Mouse (Mus musculus) MEL (cell line): ENCODE data around the gene Gpld1. TPM values are rescaled to one million over a fixed set of nuclear protein-coding genes. Genes with fewer than 3 reads are reported as not detected.

ENCODE experiments used
- DNase-seq: peaks from one replicate; pipeline ENCODE4 v3.0.0; 2011; ENCODE audit warnings: low read depth, low spot score
- H3K27ac ChIP-seq: 2 replicates; pipeline ENCODE4 v1.5.1; 2012; ENCODE audit warnings: low read depth, mild to moderate bottlenecking, control low read depth, low read length, moderate library complexity; ENCODE audit not compliant: control insufficient read depth
- H3K27me3 ChIP-seq, 2 experiments: fragments of 150-350 bp in 1 of 2; sonication (generic) in 1 of 2; 2 replicates each; pipeline ENCODE4 v1.6.1; 2012; ENCODE audit warnings: low read length in 2 of 2, mild to moderate bottlenecking in 2 of 2, improper control_type of control experiment in 1 of 2, moderate library complexity in 1 of 2; ENCODE audit not compliant: insufficient read depth in 2 of 2, control insufficient read depth in 1 of 2
- H3K36me3 ChIP-seq, 2 experiments: 2 replicates each; pipeline ENCODE4 v1.6.1; 2012 to 2014; ENCODE audit warnings: low read length in 2 of 2, improper control_type of control experiment in 1 of 2, inconsistent platforms in 1 of 2, mild to moderate bottlenecking in 1 of 2; ENCODE audit not compliant: insufficient read depth in 2 of 2, control insufficient read depth in 1 of 2
- H3K4me1 ChIP-seq, 2 experiments: fragments of 150-350 bp in 1 of 2; sonication (generic) in 1 of 2; 2 replicates each; pipeline ENCODE4 v1.6.1; 2012; ENCODE audit warnings: low read length in 2 of 2, improper control_type of control experiment in 1 of 2, mild to moderate bottlenecking in 1 of 2; ENCODE audit not compliant: insufficient read depth in 2 of 2, control insufficient read depth in 1 of 2
- H3K4me3 ChIP-seq, 2 experiments: fragments of 150-350 bp in 1 of 2; sonication (generic) in 1 of 2; 2 replicates each; pipeline ENCODE4 v1.5.1; 2012; ENCODE audit warnings: low read depth in 2 of 2, low read length in 2 of 2, mild to moderate bottlenecking in 2 of 2, moderate library complexity in 2 of 2, control low read depth in 1 of 2, improper control_type of control experiment in 1 of 2; ENCODE audit not compliant: control insufficient read depth in 1 of 2, insufficient read depth in 1 of 2
- H3K79me2 ChIP-seq: 2 replicates; pipeline ENCODE4 v1.6.1; 2012; ENCODE audit warnings: mild to moderate bottlenecking, low read length, moderate library complexity; ENCODE audit not compliant: control insufficient read depth, poor library complexity, insufficient read depth
- H3K9ac ChIP-seq: 2 replicates; pipeline ENCODE4 v1.6.1; 2012; ENCODE audit warnings: low read depth, mild to moderate bottlenecking, control low read depth, low read length, moderate library complexity; ENCODE audit not compliant: control insufficient read depth, poor library complexity, severe bottlenecking
- H3K9me3 ChIP-seq: fragments of 150-350 bp; sonication (generic); replicated peaks from 2 replicates; pipeline ENCODE4 v1.6.1; 2012; ENCODE audit warnings: mild to moderate bottlenecking, low read length, improper control_type of control experiment, moderate library complexity; ENCODE audit not compliant: insufficient read depth
- CHD2 ChIP-seq: IDR thresholded peaks from 2 replicates; pipeline ENCODE4 v1.6.1; 2011; ENCODE audit warnings: low read length, improper control_type of control experiment
- ELF1 ChIP-seq: IDR thresholded peaks from 2 replicates; pipeline ENCODE4 v1.6.1; 2014; ENCODE audit warnings: low read depth, mild to moderate bottlenecking, inconsistent platforms, low read length, improper control_type of control experiment, moderate library complexity
- EP300 ChIP-seq, 2 experiments: IDR thresholded peaks; 2 replicates each; pipeline ENCODE4 v1.6.1; 2011; ENCODE audit warnings: improper control_type of control experiment in 2 of 2, low read length in 2 of 2, low read depth in 1 of 2, mild to moderate bottlenecking in 1 of 2
- GABPA ChIP-seq: IDR thresholded peaks from 2 replicates; pipeline ENCODE4 v1.6.1; 2012; ENCODE audit warnings: low read depth, mild to moderate bottlenecking, inconsistent platforms, low read length, improper control_type of control experiment, moderate library complexity
- JUND ChIP-seq: IDR thresholded peaks from 2 replicates; pipeline ENCODE4 v1.6.1; 2011; ENCODE audit warnings: low read depth, mild to moderate bottlenecking, improper control_type of control experiment, low read length
- MAX ChIP-seq: IDR thresholded peaks from 2 replicates; pipeline ENCODE4 v1.6.1; 2011; ENCODE audit warnings: low read length, improper control_type of control experiment
- MAZ ChIP-seq: IDR thresholded peaks from 2 replicates; pipeline ENCODE4 v1.6.1; 2012; ENCODE audit warnings: low read depth, mild to moderate bottlenecking, inconsistent platforms, low read length, improper control_type of control experiment
- MEF2A ChIP-seq: IDR thresholded peaks from 2 replicates; pipeline ENCODE4 v1.6.1; 2014; ENCODE audit warnings: low read depth, mild to moderate bottlenecking, inconsistent platforms, low read length, improper control_type of control experiment; ENCODE audit not compliant: poor library complexity, insufficient replicate concordance, severe bottlenecking; ENCODE audit errors: extremely low read depth
- MYC ChIP-seq: IDR thresholded peaks from 2 replicates; pipeline ENCODE4 v1.6.1; 2011; ENCODE audit warnings: low read depth, mild to moderate bottlenecking, low read length, improper control_type of control experiment, moderate library complexity
- POLR2A ChIP-seq, 2 experiments: IDR thresholded peaks; 2 replicates each; pipeline ENCODE4 v1.6.1; 2011 to 2012; ENCODE audit warnings: low read length in 2 of 2, mild to moderate bottlenecking in 2 of 2, control low read depth in 1 of 2, improper control_type of control experiment in 1 of 2, low read depth in 1 of 2, moderate library complexity in 1 of 2; ENCODE audit not compliant: control insufficient read depth in 1 of 2, insufficient read depth in 1 of 2, poor library complexity in 1 of 2
- POLR2AphosphoS2 ChIP-seq: IDR thresholded peaks from 2 replicates; pipeline ENCODE4 v1.6.1; 2011; ENCODE audit warnings: low read length, improper control_type of control experiment
- POLR2AphosphoS5 ChIP-seq: IDR thresholded peaks from 2 replicates; pipeline ENCODE4 v1.6.1; 2012; ENCODE audit warnings: low read depth, borderline replicate concordance, mild to moderate bottlenecking, inconsistent platforms, low read length, moderate library complexity, mixed read lengths
- RCOR1 ChIP-seq: IDR thresholded peaks from 2 replicates; pipeline ENCODE4 v1.6.1; 2012; ENCODE audit warnings: low read depth, mild to moderate bottlenecking, inconsistent platforms, low read length, improper control_type of control experiment
- SMC3 ChIP-seq: IDR thresholded peaks from 2 replicates; pipeline ENCODE4 v1.6.1; 2011; ENCODE audit warnings: low read depth, low read length, improper control_type of control experiment
- TAL1 ChIP-seq: IDR thresholded peaks from 2 replicates; pipeline ENCODE4 v1.6.1; 2012; ENCODE audit warnings: mild to moderate bottlenecking, inconsistent platforms, low read length, moderate library complexity, mixed read lengths
- TBP ChIP-seq: IDR thresholded peaks from 2 replicates; pipeline ENCODE4 v1.8.0; 2011; ENCODE audit warnings: low read depth, low read length, improper control_type of control experiment
- TCF12 ChIP-seq: IDR thresholded peaks from 2 replicates; pipeline ENCODE4 v1.6.1; 2014; ENCODE audit warnings: low read depth, mild to moderate bottlenecking, inconsistent platforms, low read length, improper control_type of control experiment, moderate library complexity
- USF1 ChIP-seq: IDR thresholded peaks from 2 replicates; pipeline ENCODE4 v1.6.1; 2014; ENCODE audit warnings: low read depth, mild to moderate bottlenecking, inconsistent platforms, low read length, improper control_type of control experiment, moderate library complexity
- USF2 ChIP-seq, 2 experiments: IDR thresholded peaks; 2 replicates each; pipeline ENCODE4 v1.6.1; 2011 to 2012; ENCODE audit warnings: improper control_type of control experiment in 2 of 2, low read length in 2 of 2, borderline replicate concordance in 1 of 2, inconsistent platforms in 1 of 2, low read depth in 1 of 2, mild to moderate bottlenecking in 1 of 2; ENCODE audit not compliant: insufficient read depth in 1 of 2
- ZC3H11A ChIP-seq: IDR thresholded peaks from 2 replicates; pipeline ENCODE4 v1.6.1; 2012; ENCODE audit warnings: low read depth, mild to moderate bottlenecking, inconsistent platforms, low read length, improper control_type of control experiment
- polyA plus RNA-seq, 2 experiments: library from polyadenylated mRNA; stranded (reverse) in 1 of 2; unstranded in 1 of 2; fragments of >175 nt in 1 of 2; fragments of >200 nt in 1 of 2; gene quantifications; 2 replicates each; pipeline versions ENCODE4 v1.2.1 to v1.2.4; 2012; ENCODE audit warnings: low replicate concordance in 2 of 2, low read depth in 1 of 2; ENCODE audit not compliant: insufficient read length in 2 of 2, insufficient read depth in 1 of 2, missing spikeins in 1 of 2
- total RNA-seq: library from RNA; depleted of rRNA; stranded (reverse); fragments of 300-350 nt; gene quantifications from 2 replicates; pipeline ENCODE4 v1.2.3, GENCODE M21; 2012

Gpld1 gene
- total and polyA plus RNA-seq, 3 experiments, result 0.03 to 0.92 TPM; not detected in 1

DNA sequence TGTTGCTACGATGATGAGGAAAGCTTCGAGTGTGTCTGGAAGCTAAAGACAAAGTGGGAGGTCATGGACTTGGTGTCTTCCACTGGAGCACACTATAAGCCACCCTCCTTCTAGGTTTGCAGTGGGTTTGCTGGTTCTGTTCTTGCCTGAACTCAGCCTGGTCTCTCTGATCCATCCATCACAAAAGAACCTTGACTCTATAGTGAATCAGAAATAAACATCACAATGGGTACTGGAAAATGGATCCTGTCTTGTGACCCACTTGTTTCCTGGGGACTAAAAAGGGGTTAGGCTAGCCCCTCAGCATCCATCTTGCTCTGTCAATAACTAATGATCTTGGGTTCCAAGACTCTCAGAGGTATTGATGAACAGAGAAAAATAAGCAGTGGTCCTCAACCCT is 41.0 kb upstream of the Gpld1 start:
- no peak overlapping the region for H3K9ac ChIP-seq
- H3K36me3 ChIP-seq, result no peaks in the 10 kb centered on the region
- H3K4me1 ChIP-seq, result no peaks in the 10 kb centered on the region
- H3K27me3 ChIP-seq, result peaks cover 8 to 14% of the 10 kb centered on the region in 2 experiments
- TF ChIP-seq CHD2, result no peak
- TF ChIP-seq MAX, result no peak
- TF ChIP-seq MAZ, result no peak
- TF ChIP-seq ELF1, result no peak
- TF ChIP-seq EP300 (IDR thresholded peaks at IDR 0.05; ENCODE audit: low read depth in 1 of 2, low read length in 2 of 2), result no peak
- no peak for TF ChIP-seq POLR2AphosphoS2
- TF ChIP-seq POLR2A (IDR thresholded peaks at IDR 0.05; ENCODE audit: control insufficient read depth in 1 of 2, insufficient read depth in 1 of 2, low read depth in 1 of 2, low read length in 2 of 2, poor library complexity in 1 of 2), result no peak
- TF ChIP-seq TCF12, result no peak
- no peak for TF ChIP-seq POLR2AphosphoS5
- TF ChIP-seq GABPA, result no peak
- TF ChIP-seq TAL1, result no peak
- TF ChIP-seq MEF2A, result no peak
- TF ChIP-seq MYC, result no peak
- no peak for TF ChIP-seq ZC3H11A
- no peak for TF ChIP-seq USF1
- TF ChIP-seq JUND, result no peak
- TF ChIP-seq RCOR1, result no peak
- no peak overlapping the region for H3K4me3 ChIP-seq
- no peaks in the 10 kb centered on the region for H3K9me3 ChIP-seq
- no peak for DNase-seq
- H3K79me2 ChIP-seq, result no peaks in the 10 kb centered on the region
- no peak overlapping the region for H3K27ac ChIP-seq

DNA sequence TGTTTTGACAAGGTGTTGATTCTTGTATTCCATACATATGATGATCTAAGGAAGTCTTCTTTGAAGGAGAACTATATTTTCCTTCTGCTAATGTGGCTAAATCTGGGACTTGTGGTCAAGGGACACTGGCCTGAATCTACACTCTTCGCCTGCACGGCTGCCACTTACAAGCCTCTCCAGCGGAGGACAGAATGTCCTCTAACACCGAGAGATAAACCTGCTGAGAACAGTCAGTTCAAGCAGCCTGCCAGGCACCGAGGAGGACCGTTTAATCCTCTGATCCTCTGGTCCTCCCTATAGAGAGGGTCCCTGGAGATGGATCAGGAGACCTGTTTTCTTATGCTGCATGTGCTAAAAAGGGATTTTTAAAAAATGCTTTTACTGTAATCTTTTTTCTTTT is 39.5 kb upstream of the Gpld1 start:
- Histone ChIP-seq H3K27me3 (peaks cover 8 to 12% of the 10 kb centered on the region in 2 experiments), H3K36me3 (no peaks in the 10 kb centered on the region), H3K4me1 (no peaks in the 10 kb centered on the region), H3K9ac (no peak overlapping the region), H3K4me3 (no peak overlapping the region), H3K79me2 (no peaks in the 10 kb centered on the region), H3K9me3 (no peaks in the 10 kb centered on the region), H3K27ac (no peak overlapping the region)
- DNase-seq, result no peak
- no peak for TF ChIP-seq USF1
- no peak for TF ChIP-seq POLR2AphosphoS5
- no peak for TF ChIP-seq TBP
- no peak for TF ChIP-seq POLR2AphosphoS2
- no peak for TF ChIP-seq USF2 (IDR thresholded peaks at IDR 0.05; ENCODE audit: borderline replicate concordance in 1 of 2, insufficient read depth in 1 of 2, low read depth in 1 of 2, low read length in 2 of 2)
- TF ChIP-seq SMC3, result no peak
- no peak for TF ChIP-seq ZC3H11A
- no peak for TF ChIP-seq RCOR1
